Mouse (Mus musculus) lung, embryonic 14.5 days (tissue): ENCODE data around the gene Fam222b. TPM values are rescaled to one million over a fixed set of nuclear protein-coding genes. Genes with fewer than 3 reads are reported as not detected.
"Not testable (repeated sequence)": the region's sequence is repeated elsewhere in the genome, so short reads cannot be mapped to it uniquely, and the experiment has no call there.

Experiments
- ATAC-seq: fragments of 200-750 bp; cut with Nextera tagmentation; 2 replicates; pipeline ENCODE4 v1.8.0; 2017; ENCODE audit warnings: mild to moderate bottlenecking, moderate TSS enrichment, moderate library complexity; ENCODE audit not compliant: insufficient read depth
- DNase-seq: peaks from one replicate; pipeline ENCODE4 v3.0.0-alpha.2; 2015
- H3K27ac ChIP-seq: fragments of 300-500 bp; sonication (generic); 2 replicates; pipeline ENCODE4 v1.5.1; 2014; ENCODE audit warnings: low read depth, mild to moderate bottlenecking, moderate library complexity
- H3K27me3 ChIP-seq: fragments of 300-500 bp; sonication (generic); 2 replicates; pipeline ENCODE4 v1.6.1; 2014; ENCODE audit warnings: low read length, control low read depth; ENCODE audit not compliant: insufficient read depth
- H3K36me3 ChIP-seq: fragments of 300-500 bp; sonication (generic); 2 replicates; pipeline ENCODE4 v1.6.1; 2014; ENCODE audit warnings: control low read depth; ENCODE audit not compliant: insufficient read depth
- H3K4me1 ChIP-seq: fragments of 300-500 bp; sonication (generic); 2 replicates; pipeline ENCODE4 v1.6.1; 2014; ENCODE audit warnings: antibody characterized with exemption, control low read depth; ENCODE audit not compliant: insufficient read depth
- H3K4me2 ChIP-seq: fragments of 300-500 bp; sonication (generic); 2 replicates; pipeline ENCODE4 v1.6.1; 2014; ENCODE audit warnings: mild to moderate bottlenecking
- H3K4me3 ChIP-seq: fragments of 300-500 bp; sonication (generic); 2 replicates; pipeline ENCODE4 v1.5.1; 2014; ENCODE audit warnings: low read depth, low read length
- H3K9ac ChIP-seq: fragments of 300-500 bp; sonication (generic); 2 replicates; pipeline ENCODE4 v1.6.1; 2014
- H3K9me3 ChIP-seq: fragments of 300-500 bp; sonication (generic); 2 replicates; pipeline ENCODE4 v1.6.1; 2016; ENCODE audit warnings: low read depth, low read length, control low read depth
- CTCF ChIP-seq: IDR thresholded peaks from 2 replicates; pipeline ENCODE4 v1.5.1; 2016; ENCODE audit warnings: antibody characterized with exemption, low read depth
- WGBS: fragments of 180-500 bp; shearing (Covaris S2); extraction: QIAGEN DNeasy Blood & Tissue Kit; methylation state at CpG from one replicate; pipeline ENCODE4 v1.1.7; 2014; 5-methylcytosine and 5-hydroxymethylcytosine counted together
- polyA plus RNA-seq: library from polyadenylated mRNA; unstranded; fragments of >200 nt; fragmentation: Nextera tagmentation; extraction: Ambion mirVana; gene quantifications from 2 replicates; pipeline ENCODE4 v1.2.1, GENCODE M21; 2014

The Fam222b gene
- 17.8 and 17.9 TPM in 2 replicates for polyA plus RNA-seq

DNA sequence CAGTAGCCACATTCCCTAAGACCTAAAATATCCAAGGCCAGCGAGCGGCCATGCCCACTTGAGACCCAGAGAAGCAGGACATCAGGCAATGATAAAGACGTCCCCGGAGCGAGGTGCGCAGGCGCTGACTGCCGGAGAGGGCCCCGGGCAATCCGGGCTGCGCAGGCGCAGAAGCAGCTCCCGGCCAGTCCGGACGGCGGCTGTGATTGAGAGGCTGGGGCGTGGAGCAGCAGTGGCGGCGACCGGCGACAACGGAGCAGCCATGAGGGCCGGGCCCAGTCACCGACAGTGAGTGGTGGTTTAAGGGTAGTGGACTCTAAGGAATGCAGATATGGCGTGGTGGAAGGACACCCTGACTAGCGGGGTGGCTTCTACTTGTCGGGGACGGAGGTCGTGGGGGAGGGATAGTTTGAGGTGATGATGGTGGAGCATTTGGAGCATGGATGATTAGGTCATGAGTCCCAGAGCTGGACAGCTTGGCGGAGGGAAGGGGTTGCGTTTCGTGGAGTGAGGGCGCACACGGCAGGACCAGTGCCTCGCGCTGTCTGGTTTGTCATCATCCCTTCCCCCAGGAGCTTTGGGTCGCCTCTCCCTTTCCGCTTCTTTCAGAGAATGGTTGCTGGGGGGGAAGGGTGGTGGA lies at the start of gene Fam222b:
Gene Fam222b (plus strand): TSS at position 157 of the 640 bp plus-strand sequence.
- TF ChIP-seq CTCF = no peak

DNA sequence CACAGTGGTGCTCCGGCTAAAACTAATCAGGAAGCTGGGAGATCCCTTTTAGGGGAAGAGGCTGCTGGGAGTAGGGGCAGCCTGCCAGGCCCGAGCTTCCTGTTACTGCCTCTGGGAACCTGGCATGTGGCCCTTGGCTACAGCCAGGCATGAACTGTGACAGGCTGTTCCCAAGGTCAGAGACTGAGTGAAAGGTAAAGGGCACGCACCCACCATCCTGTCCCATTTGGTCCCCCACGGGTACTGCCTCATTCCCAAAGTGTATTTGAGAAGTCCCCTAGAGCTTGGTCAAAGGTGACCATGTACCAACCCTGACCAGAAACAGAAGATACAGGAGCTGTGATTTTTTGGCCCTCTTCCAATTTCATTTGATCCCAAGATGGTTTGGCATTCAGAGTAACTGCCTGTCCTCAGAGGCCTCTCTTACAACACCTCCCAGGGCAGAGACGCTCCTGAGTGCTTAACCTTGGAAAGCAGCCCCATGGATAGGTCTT lies 49.7 kb upstream of the Fam222b start:
- DNase-seq (peak; percentile 53), ATAC-seq (no peak; the same call in 1 of the 2 replicates)
- no peak overlapping the region for H3K9ac ChIP-seq
- no peak for TF ChIP-seq CTCF
- no peak overlapping the region for H3K4me3 ChIP-seq
- no peaks in the 10 kb centered on the region for H3K4me1 ChIP-seq
- peak overlapping the region; percentile 30; the same call in 1 of the 2 replicates for H3K27ac ChIP-seq
- no peaks in the 10 kb centered on the region for H3K9me3 ChIP-seq
- no peak overlapping the region for H3K4me2 ChIP-seq
- H3K27me3 ChIP-seq = no peaks in the 10 kb centered on the region
- WGBS = 63% methylated on average over 5 of the region's 5 CpGs
- H3K36me3 ChIP-seq = 0 out of 2 replicates have a peak, but pooled peaks cover 10% of the 10 kb centered on the region

More for the DNA sequence above, at the start of gene Fam222b:
- DNase-seq (peak; percentile 96), ATAC-seq (peak; percentile 97)
- H3K4me2 ChIP-seq = peak within 1 kb of the TSS; percentile 72
- H3K27ac ChIP-seq = 0 out of 2 replicates have a peak within 1 kb of the TSS, but pooled peaks have one; percentile 48
- H3K9me3 ChIP-seq = no peaks in the 10 kb centered on the region
- H3K9ac ChIP-seq = peak within 1 kb of the TSS; percentile 60
- under 1% methylated on average over 38 of the region's 38 CpGs for WGBS
- peaks cover 6% of the 10 kb centered on the region for H3K4me1 ChIP-seq
- peaks cover 4% of the 10 kb centered on the region; the same call in 1 of the 2 replicates for H3K36me3 ChIP-seq
- H3K4me3 ChIP-seq = peak within 1 kb of the TSS; percentile 57
- no peaks in the 10 kb centered on the region for H3K27me3 ChIP-seq

DNA sequence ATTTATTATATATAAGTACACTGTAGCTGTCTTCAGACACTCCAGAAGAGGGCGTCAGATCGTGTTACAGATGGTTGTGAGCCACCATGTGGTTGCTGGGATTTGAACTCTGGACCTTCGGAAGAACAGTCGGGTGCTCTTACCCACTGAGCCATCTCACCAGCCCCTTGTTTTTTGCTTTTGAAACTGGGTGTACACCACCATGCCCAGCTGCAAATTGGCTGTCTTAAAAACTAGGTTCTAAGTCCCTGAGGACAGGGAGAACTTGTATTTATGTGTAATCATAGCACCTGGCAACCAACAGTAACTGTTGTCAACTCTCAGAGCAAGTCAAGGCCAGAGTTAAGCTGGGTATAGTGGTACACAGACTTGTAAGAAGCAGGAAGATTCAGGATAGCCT lies 45.8 kb upstream of the Fam222b start:
- not testable (repeated sequence) for ATAC-seq, DNase-seq, H3K4me2 ChIP-seq, H3K4me1 ChIP-seq, H3K9ac ChIP-seq, H3K27me3 ChIP-seq, H3K4me3 ChIP-seq, H3K9me3 ChIP-seq, H3K27ac ChIP-seq
- WGBS = 62% methylated on average over 4 of the region's 4 CpGs
- peaks cover 15% of the 10 kb centered on the region; the same call in 1 of the 2 replicates for H3K36me3 ChIP-seq

DNA sequence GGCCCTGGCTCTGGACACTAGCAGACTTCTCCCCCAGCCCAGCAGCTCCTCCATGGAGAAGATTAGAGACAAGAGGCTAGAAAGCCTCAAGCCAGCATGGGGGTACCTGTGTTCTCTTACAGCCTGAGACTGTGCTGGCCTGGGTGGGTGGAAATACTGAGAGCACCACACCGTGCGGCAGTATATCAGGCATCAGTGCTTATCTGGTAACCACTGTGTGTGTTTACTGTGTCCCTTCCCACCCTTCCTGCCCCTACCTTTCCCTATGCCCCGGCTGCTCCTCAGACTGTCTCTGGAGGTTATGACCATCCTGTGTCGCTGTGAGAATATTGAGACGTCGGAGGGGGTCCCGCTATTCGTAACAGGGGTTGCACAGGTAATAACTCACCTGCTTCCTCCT lies 41.4 kb upstream of the Fam222b start:
- 82% methylated on average over 8 of the region's 8 CpGs for WGBS
- Histone ChIP-seq H3K36me3 (peaks cover 45% of the 10 kb centered on the region), H3K9ac (no peak overlapping the region), H3K4me2 (no peak overlapping the region), H3K4me3 (no peak overlapping the region), H3K9me3 (no peaks in the 10 kb centered on the region), H3K4me1 (no peaks in the 10 kb centered on the region), H3K27me3 (no peaks in the 10 kb centered on the region), H3K27ac (no peak overlapping the region)
- no peak for TF ChIP-seq CTCF
- no peak for ATAC-seq
- no peak for DNase-seq

DNA sequence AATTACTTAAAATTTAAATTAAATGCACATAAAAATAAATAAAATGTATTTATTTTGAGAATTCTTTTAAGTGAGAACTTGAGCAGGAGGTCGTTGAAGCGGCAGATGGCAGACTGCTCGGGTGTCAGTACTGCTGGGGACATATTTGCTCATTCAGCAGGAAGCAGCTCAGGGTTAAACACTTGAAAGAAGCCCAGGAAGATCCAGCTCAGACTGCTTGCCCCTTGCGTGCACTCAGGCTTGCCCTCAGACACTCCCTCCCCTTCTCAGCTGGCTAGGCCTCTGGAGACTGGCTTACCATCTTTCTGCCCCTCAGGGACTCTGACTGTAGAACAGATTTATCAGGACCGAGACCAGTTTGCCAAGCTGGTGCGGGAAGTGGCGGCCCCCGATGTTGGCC lies 37.5 kb upstream of the Fam222b start:
- Histone ChIP-seq H3K27me3 (no peaks in the 10 kb centered on the region), H3K9me3 (no peaks in the 10 kb centered on the region), H3K36me3 (peaks cover 59% of the 10 kb centered on the region), H3K4me1 (no peaks in the 10 kb centered on the region), H3K4me3 (no peak overlapping the region), H3K9ac (no peak overlapping the region), H3K27ac (no peak overlapping the region), H3K4me2 (no peak overlapping the region)
- TF ChIP-seq CTCF = no peak
- 75% methylated on average over 8 of the region's 8 CpGs for WGBS
- DNase-seq (no peak), ATAC-seq (no peak)

DNA sequence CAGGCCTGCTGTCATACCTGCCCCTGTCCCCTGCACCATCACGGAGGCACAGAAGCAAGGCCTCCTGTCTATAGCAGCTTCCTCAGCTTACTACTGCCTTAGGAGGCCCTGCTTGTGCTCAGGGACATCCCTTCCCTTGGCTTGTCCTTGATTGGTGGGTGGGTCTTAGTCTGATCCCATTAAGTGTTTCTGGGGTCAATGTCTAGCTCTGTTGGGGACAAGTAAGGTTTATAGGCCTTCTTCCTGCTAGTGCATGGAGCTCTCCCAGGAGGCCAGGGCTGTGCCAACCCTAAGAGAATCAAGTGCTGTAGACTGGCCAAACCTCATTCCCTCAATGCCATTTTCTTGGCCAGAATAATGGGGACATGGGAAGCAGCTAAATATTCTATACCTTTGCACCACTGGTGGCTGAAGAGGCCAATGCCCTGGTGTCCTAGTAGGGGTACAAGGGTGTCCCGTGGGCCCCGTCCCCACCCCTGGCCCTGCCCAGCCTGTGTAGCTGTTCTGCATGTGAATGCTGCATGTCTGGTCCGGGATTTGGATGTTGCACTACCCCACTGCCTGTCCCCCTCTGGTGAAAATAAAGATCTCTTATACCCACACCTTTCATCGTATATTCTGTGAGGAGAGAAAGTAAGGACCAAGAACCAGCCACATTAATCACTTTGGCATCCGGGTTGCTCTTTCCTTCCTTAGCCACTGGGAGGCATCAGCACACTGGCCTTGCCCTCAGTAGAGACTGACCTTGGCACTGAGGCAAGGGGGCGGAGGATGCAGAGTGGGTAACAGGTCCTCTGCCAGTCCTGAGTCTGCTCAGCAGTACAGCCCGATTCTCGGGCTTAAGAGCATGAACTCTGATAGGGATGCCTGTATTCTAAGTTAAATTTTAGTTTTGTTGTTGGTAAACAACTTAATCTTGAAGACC lies 34.4 kb upstream of the Fam222b start:
- Histone ChIP-seq H3K36me3 (peaks cover 46% of the 10 kb centered on the region), H3K4me2 (no peak overlapping the region), H3K9me3 (no peaks in the 10 kb centered on the region), H3K4me3 (no peak overlapping the region), H3K27me3 (no peaks in the 10 kb centered on the region), H3K27ac (no peak overlapping the region), H3K4me1 (no peaks in the 10 kb centered on the region), H3K9ac (no peak overlapping the region)
- ATAC-seq (peak; percentile 77), DNase-seq (peak; percentile 81)
- TF ChIP-seq CTCF = peak; percentile 87
- WGBS = 51% methylated on average over 9 of the region's 9 CpGs

DNA sequence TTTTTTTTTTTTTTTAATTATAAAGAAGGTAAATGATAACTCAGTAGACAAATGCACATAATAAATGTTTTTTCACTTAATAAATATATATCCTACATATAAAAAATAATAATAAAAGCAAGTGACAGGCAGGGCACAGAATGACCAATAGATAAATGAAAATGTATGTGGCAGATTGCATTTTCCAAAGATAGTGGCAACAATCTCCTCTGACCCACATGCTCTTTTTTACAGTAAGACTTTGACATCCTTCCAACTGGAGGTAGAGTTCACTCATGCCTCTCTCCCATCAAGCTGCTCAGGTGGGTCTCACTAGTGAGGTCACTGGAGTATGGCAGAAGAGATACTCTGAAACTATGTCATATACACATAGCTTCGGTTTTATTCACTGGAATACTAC lies 31.9 kb upstream of the Fam222b start:
- ATAC-seq (no peak), DNase-seq (no peak)
- Histone ChIP-seq H3K27ac (no peak overlapping the region), H3K9me3 (no peaks in the 10 kb centered on the region), H3K4me3 (no peak overlapping the region), H3K4me1 (no peaks in the 10 kb centered on the region), H3K4me2 (no peak overlapping the region), H3K9ac (no peak overlapping the region), H3K36me3 (peaks cover 28% of the 10 kb centered on the region), H3K27me3 (no peaks in the 10 kb centered on the region)
- no peak for TF ChIP-seq CTCF
- 78% methylated on average over 1 of the region's 1 CpGs for WGBS
